16 mouse cellular contexts compared by ENCODE assay signal in genomic region chr13:94265291-94265690, GRCm38 (mm10).
"Had no signal": no experiment of that assay in that cellular context is flagged by ENCODE, and none has a peak within 500 bp of the region (broad histone marks: within the 10 kb centered on the region; RNA-seq: fewer than 3 reads in every experiment).

No protein-coding gene starts in this region.

- H3K36me3 ChIP-seq: lung, embryonic 15.5 days; midbrain, embryonic 13.5 days; midbrain, embryonic 15.5 days; neural tube, embryonic 12.5 days; stomach, embryonic 15.5 days had no signal

- H3K4me3 ChIP-seq: lung, embryonic 15.5 days; megakaryocyte, embryonic 14.5 days; midbrain, embryonic 13.5 days; midbrain, embryonic 15.5 days; neural tube, embryonic 12.5 days; stomach, embryonic 15.5 days had no signal

- H3K9ac ChIP-seq: liver, postnatal 0 days; lung, embryonic 15.5 days; midbrain, embryonic 13.5 days; midbrain, embryonic 15.5 days; neural tube, embryonic 12.5 days; stomach, embryonic 15.5 days had no signal

- DNase-seq: liver, postnatal 0 days; lung, adult 2 months; lung, postnatal 14 days; lung, postnatal 36 days; right cerebral cortex, postnatal 14 days; thymus, adult 2 months; thymus, postnatal 25 days; thymus, postnatal 4 days had no signal

- H3K27ac ChIP-seq: lung, embryonic 15.5 days; macrophage; midbrain, embryonic 13.5 days; midbrain, embryonic 15.5 days; neural tube, embryonic 12.5 days; stomach, embryonic 15.5 days; stomach, postnatal 0 days had no signal

- H3K4me1 ChIP-seq: neural tube, embryonic 12.5 days; stomach, embryonic 15.5 days had no signal

- H3K9me3 ChIP-seq: lung, embryonic 15.5 days; megakaryocyte, embryonic 14.5 days; midbrain, embryonic 13.5 days; midbrain, embryonic 15.5 days; neural tube, embryonic 12.5 days; stomach, embryonic 15.5 days had no signal

- H3K27me3 ChIP-seq: lung, embryonic 15.5 days; megakaryocyte, embryonic 14.5 days; midbrain, embryonic 13.5 days; midbrain, embryonic 15.5 days; neural tube, embryonic 12.5 days; stomach, embryonic 15.5 days had no signal
